Mouse (Mus musculus): ENCODE results near the gene Ppp4r2. TPM values are rescaled to one million over a fixed set of nuclear protein-coding genes. Genes with fewer than 3 reads are reported as not detected.

Ppp4r2 gene
- polyA plus RNA-seq (2015; fragmentation: Illumina TruSeq; extraction: RNeasy Lipid Tissue Mini Kit (QIAGEN cat#74804); ENCODE audit: low read depth, low replicate concordance): 70.9 TPM

GRCm38 (mm10) chr6:100833355-100833754, at the start of gene Ppp4r2:
Gene Ppp4r2 (plus strand): TSS chr6:100833622.

Other genes starting within 250 kb of the Ppp4r2 start
- gene Shq1, start 162.5 kb upstream of the Ppp4r2 start, polyA plus RNA-seq (2015; fragmentation: Illumina TruSeq; extraction: RNeasy Lipid Tissue Mini Kit (QIAGEN cat#74804); ENCODE audit: low read depth, low replicate concordance): 4.6 TPM
- gene Gxylt2, start 128.9 kb upstream of the Ppp4r2 start, polyA plus RNA-seq (2015; fragmentation: Illumina TruSeq; extraction: RNeasy Lipid Tissue Mini Kit (QIAGEN cat#74804); ENCODE audit: low read depth, low replicate concordance): 0.52 TPM